Mouse (Mus musculus): Measurements from ENCODE around the gene Tppp3. TPM values are rescaled to one million over a fixed set of nuclear protein-coding genes. Genes with fewer than 3 reads are reported as not detected.

Gene Tppp3
- total RNA-seq (2017), result 164 to 258 TPM (median 248 TPM) in 3 replicates

- peak; percentile 85 for ATAC-seq (replicated peaks; ENCODE audit: insufficient number of reproducible peaks, low FRiP score, low TSS enrichment, poor library complexity, severe bottlenecking)
These were observed at the start of gene Tppp3 for GRCm38 (mm10) chr8:105471314-105472015. Gene Tppp3 (minus strand): TSS chr8:105471526.

- no peak for ATAC-seq (replicated peaks; ENCODE audit: insufficient number of reproducible peaks, low FRiP score, low TSS enrichment, poor library complexity, severe bottlenecking)
These were observed 49.7 kb upstream of the Tppp3 start for GRCm38 (mm10) chr8:105521061-105521460.

GRCm38 (mm10) chr8:105520521-105520920 is 49.2 kb upstream of the Tppp3 start:
- no peak for ATAC-seq (replicated peaks; ENCODE audit: insufficient number of reproducible peaks, low FRiP score, low TSS enrichment, poor library complexity, severe bottlenecking)

DNA sequence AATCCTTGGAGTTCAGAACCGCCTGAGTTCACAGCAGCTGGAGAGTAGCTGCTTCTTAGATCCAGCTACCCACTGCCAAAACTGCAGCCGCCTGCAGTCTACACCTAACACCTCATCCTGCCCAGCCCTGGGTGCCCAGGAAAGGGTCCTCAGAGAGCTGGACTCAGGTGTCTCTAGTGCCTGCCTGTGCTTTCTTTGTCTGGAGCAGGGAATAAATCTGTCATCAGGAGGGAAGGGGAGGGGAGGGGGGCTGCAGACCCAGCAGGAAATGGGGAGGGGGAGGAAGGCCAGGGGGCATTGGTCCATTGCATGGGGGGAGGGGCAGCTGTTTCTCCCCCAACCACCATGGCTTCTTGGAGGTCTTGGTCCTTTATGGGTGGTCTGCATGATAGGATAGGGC is 48.3 kb upstream of the Tppp3 start:
- no peak for ATAC-seq (replicated peaks; ENCODE audit: insufficient number of reproducible peaks, low FRiP score, low TSS enrichment, poor library complexity, severe bottlenecking)

GRCm38 (mm10) chr8:105518436-105519313 is 47.3 kb upstream of the Tppp3 start, which contains the start of gene Hsd11b2:
Gene Hsd11b2 (plus strand): TSS chr8:105518755.
- ATAC-seq (replicated peaks; ENCODE audit: insufficient number of reproducible peaks, low FRiP score, low TSS enrichment, poor library complexity, severe bottlenecking), result peak; percentile 31; the same call in 1 of the 2 replicates

DNA sequence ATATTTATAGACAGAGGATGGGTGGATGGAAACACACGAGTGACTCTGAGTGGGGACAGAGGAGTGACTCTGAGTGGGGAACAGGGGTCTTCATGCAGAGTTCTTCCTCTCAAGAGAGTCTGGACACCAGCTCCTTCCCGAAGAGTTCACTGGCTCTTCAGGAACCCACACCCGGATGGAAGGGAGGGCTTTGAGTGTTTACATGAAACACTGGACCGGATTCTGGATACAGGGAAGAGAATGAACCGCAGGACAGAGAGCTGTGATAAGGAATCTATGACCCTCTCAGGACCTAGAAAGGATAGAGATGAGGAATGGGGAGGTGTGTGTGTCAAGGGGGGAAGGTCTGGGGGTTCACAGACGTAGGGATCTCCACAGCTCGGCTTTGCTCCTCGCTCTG is 46.0 kb upstream of the Tppp3 start:
- no peak for ATAC-seq (replicated peaks; ENCODE audit: insufficient number of reproducible peaks, low FRiP score, low TSS enrichment, poor library complexity, severe bottlenecking)

- ATAC-seq (replicated peaks; ENCODE audit: insufficient number of reproducible peaks, low FRiP score, low TSS enrichment, poor library complexity, severe bottlenecking), result peak; percentile 79
These were observed 44.8 kb upstream of the Tppp3 start for GRCm38 (mm10) chr8:105516018-105516645.

DNA sequence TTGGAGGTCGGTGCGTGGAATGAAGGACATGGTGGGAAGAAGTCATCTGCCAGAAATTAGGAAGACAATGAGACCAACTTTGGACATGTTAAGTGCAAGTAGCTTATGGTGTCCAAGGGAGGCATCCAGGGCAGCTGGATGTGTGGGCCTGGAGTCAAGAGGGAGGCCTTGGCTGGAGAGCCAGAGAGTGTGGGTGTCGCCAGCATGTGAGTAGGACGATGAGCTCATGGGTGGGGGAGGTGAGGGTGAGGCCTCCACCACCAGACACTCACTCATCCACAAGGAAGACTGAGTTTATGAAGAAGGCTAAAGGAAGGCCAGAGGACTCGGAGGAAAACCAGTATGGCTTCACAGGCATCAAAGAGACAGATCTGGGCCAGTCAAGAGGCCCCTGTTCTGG is 43.3 kb upstream of the Tppp3 start:
- no peak for ATAC-seq (replicated peaks; ENCODE audit: insufficient number of reproducible peaks, low FRiP score, low TSS enrichment, poor library complexity, severe bottlenecking)

- ATAC-seq (replicated peaks; ENCODE audit: insufficient number of reproducible peaks, low FRiP score, low TSS enrichment, poor library complexity, severe bottlenecking), result no peak
These were observed 42.9 kb upstream of the Tppp3 start for GRCm38 (mm10) chr8:105514194-105514593.

DNA sequence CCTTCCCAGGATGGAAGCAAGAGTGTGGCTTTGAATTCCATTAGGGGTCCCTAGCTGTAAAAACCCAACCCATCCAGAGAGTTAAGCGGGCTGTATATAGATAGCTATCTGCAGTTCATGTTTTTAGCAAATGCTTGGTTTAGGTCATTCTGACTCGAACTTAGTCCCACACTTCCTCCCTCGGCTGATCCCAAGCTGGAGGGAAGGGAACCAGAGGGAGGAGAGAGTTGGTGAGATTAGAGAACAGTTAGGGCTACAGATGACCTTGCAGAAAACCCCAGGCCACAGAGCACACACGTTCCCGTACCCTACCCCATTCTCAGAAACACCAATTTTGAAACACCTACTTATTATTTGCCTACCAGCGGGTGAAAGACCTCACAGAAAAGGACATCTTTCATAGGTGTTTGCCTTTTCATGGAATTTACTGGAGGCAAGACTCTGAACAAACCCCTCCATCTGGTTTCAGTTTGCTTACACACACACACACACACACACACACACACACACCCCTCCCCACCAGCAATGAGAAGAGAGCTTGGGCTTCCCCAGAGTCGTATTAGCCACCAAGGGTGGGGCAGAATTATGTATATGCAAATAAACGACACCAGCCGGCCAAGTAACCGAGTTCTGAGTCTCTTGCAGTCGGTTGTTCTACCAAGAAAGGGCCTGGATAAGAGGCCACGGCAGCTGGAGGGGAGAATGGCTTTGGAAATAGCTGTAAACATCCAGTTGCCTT is 38.8 kb upstream of the Tppp3 start:
- ATAC-seq (replicated peaks; ENCODE audit: insufficient number of reproducible peaks, low FRiP score, low TSS enrichment, poor library complexity, severe bottlenecking), result no peak

DNA sequence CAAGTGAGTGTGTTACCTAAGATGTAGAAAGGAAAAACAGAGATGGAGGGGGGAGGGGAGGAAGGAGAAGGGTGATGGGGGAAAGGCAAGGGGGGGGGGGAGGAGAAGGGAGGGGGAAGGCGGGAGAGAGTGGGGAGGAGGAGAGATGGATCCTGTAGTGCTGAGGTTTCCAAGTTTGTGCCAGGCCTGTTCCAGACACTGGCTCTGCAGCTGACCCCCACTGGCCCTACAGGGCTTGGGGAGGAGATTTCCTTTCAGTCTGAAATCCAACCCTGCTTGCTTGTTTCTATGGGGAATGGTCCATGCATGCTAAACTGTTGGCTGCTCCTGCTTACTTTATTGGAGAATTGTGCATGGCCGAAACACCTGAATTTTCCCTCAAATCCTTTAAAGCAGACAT is 37.4 kb upstream of the Tppp3 start:
- ATAC-seq (replicated peaks; ENCODE audit: insufficient number of reproducible peaks, low FRiP score, low TSS enrichment, poor library complexity, severe bottlenecking), result no peak

DNA sequence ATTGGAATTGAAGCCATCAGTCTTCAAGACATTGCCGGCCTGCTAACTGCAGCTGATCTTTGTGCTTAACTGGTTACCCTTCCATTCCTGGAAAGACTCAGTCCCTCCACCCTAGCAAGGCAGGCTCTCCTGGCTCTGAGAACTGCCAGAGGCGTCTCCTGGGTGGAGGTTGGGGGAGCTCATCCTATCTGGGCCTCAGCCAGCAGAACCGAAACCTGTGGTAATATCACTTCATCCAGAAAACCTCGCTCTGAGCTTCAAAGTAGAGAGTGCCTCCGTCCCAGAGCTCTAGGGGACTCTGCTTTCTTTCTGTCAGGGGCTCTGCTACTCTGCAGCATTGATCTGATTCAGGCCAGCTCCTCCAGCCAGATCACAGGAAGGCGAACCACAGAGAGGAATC is 35.7 kb upstream of the Tppp3 start:
- ATAC-seq (replicated peaks; ENCODE audit: insufficient number of reproducible peaks, low FRiP score, low TSS enrichment, poor library complexity, severe bottlenecking), result no peak

DNA sequence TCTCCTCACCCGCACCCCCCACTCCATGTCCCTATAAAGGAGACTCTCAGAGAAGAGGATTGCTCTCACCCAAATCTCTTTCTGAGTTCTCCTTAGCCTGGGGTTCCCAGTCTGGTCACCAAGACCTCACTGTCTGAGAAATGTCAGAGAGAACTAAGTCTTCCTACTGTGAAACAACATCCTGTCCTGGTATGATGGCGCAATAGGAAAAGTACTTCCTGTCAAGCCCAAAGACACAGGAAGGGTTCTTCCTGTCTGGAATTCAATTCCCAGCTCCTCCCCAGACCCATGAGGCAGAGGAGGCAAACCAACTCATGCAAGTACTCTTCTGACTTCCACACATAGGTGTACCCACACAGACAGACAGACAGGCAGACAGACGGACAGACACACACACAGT is 33.3 kb upstream of the Tppp3 start:
- ATAC-seq (replicated peaks; ENCODE audit: insufficient number of reproducible peaks, low FRiP score, low TSS enrichment, poor library complexity, severe bottlenecking), result no peak

DNA sequence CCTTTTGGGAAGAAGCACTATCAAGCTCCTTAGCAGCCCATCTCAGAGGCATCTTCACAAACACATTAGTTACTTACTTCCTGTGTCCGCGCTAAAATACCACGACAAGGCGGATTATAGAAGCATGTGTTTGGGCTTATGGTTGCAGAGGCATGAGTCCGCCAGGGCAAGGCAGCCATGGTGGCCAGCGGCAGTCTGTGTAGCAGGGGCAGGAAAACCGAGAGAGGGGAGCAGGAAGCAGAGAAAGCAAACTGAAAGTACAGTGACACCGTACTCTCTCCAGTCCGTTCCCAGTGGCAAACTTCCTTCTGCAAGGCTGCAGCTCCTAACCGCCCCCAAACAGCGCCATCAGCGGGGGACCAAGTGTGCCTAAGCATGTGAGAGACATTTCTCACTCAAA is 28.5 kb upstream of the Tppp3 start:
- no peak for ATAC-seq (replicated peaks; ENCODE audit: insufficient number of reproducible peaks, low FRiP score, low TSS enrichment, poor library complexity, severe bottlenecking)

GRCm38 (mm10) chr8:105496439-105497180 is 25.3 kb upstream of the Tppp3 start, which contains the start of gene Zdhhc1:
Gene Zdhhc1 (minus strand): TSS chr8:105496902.
- peak; percentile 74 for ATAC-seq (replicated peaks; ENCODE audit: insufficient number of reproducible peaks, low FRiP score, low TSS enrichment, poor library complexity, severe bottlenecking)

- no peak for ATAC-seq (replicated peaks; ENCODE audit: insufficient number of reproducible peaks, low FRiP score, low TSS enrichment, poor library complexity, severe bottlenecking)
These were observed 24.3 kb upstream of the Tppp3 start for GRCm38 (mm10) chr8:105495350-105496302.

- no peak for ATAC-seq (replicated peaks; ENCODE audit: insufficient number of reproducible peaks, low FRiP score, low TSS enrichment, poor library complexity, severe bottlenecking)
These were observed 23.2 kb upstream of the Tppp3 start for GRCm38 (mm10) chr8:105494566-105494965.
